Mouse (Mus musculus): ENCODE results near the gene Lyrm9.

GRCm38 (mm10) chr11:78851871-78852265 is 25.5 kb downstream of the Lyrm9 start:
- no peak for TF ChIP-seq CTCF (IDR thresholded peaks at IDR 0.05; ENCODE audit: control insufficient read depth, insufficient read depth, insufficient replicate concordance, low read depth, low read length)
- TF ChIP-seq POLR2A (IDR thresholded peaks at IDR 0.05; ENCODE audit: control insufficient read depth, low read depth, low read length): no peak

All from testis, adult 2 months (tissue).